Mouse (Mus musculus): Measurements from ENCODE around the gene Rcvrn.
A peak's percentile ranks its signal among the peaks of the same experiment; 100 is the strongest.

Rcvrn gene

GRCm38 (mm10) chr11:67694703-67695376, at the start of gene Rcvrn:
Rcvrn (plus strand) TSS chr11:67695326.
- DNase-seq (ENCODE audit: low spot score), result no peak

- DNase-seq (ENCODE audit: low spot score), result peak; percentile 6
Observed at GRCm38 (mm10) chr11:67647745-67648144, 47.4 kb upstream of the Rcvrn start.

GRCm38 (mm10) chr11:67648651-67649407, 46.3 kb upstream of the Rcvrn start:
- DNase-seq (ENCODE audit: low spot score), result no peak

DNA sequence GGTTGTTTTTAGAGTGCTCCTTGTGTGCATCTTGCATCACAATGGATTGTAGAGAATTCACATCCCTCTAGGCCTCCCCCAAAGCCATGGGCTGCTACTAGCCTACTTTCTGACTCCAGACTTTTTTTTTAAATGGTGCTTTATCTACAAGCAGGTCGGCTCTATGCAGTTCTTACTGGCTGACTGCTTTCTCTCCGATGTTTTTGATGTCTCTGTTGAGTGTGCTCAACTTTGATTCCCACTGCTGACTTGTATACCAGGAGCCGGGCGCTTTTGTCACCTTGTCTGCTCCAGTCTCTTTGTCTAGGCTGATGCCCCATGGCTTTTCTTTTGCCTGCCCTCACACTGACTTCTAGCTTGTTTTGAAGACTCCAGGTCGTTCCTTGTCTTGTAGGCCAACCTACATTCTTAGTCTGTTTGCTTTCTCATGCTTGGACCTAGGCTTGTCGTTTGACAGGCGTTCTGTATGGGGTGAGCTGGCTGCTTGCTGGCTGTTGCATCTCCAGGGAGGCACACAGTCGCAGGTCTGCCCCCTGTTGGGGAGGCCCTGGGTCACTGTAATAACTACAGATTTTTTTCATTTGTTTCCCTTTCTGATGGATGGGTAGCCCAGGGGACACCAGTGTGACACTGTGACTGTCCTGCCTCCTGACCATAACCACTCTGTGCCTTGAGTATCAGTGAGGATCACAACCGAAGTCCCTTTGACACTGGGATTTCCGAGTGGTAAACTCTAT, 45.0 kb upstream of the Rcvrn start:
- no peak for DNase-seq (ENCODE audit: low spot score)

GRCm38 (mm10) chr11:67651731-67652130, 43.4 kb upstream of the Rcvrn start:
- DNase-seq (ENCODE audit: low spot score), result no peak

- no peak for DNase-seq (ENCODE audit: low spot score)
Observed at GRCm38 (mm10) chr11:67652194-67652892, 42.8 kb upstream of the Rcvrn start.

GRCm38 (mm10) chr11:67652893-67653255, 42.3 kb upstream of the Rcvrn start:
- DNase-seq (ENCODE audit: low spot score), result no peak

GRCm38 (mm10) chr11:67653521-67654090, 41.5 kb upstream of the Rcvrn start:
- DNase-seq (ENCODE audit: low spot score), result no peak

- DNase-seq (ENCODE audit: low spot score), result no peak
Observed at GRCm38 (mm10) chr11:67654514-67654913, 40.6 kb upstream of the Rcvrn start.

- no peak for DNase-seq (ENCODE audit: low spot score)
Observed at GRCm38 (mm10) chr11:67655236-67655959, 39.7 kb upstream of the Rcvrn start.

DNA sequence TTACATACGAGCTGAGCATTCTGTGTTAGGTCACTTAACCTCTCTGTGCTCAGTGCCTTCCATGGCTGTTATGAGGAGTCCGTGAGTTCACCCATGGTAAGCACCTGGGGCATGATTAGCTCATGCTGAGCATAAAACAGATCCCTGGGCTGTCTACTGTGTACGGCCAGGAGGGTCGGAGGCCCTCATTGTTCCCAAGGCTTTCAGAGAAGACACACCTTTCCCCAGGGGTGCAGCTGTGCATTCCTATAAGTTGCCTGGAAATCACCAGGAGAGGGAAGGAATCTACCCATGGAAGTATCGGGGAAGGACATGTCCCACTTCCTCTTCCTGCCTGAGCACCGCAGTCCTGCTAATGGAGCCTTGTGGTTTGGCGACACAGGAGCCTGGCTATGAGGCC, 38.8 kb upstream of the Rcvrn start:
- no peak for DNase-seq (ENCODE audit: low spot score)

- DNase-seq (ENCODE audit: low spot score), result no peak
Observed at GRCm38 (mm10) chr11:67656811-67657210, 38.3 kb upstream of the Rcvrn start.

DNA sequence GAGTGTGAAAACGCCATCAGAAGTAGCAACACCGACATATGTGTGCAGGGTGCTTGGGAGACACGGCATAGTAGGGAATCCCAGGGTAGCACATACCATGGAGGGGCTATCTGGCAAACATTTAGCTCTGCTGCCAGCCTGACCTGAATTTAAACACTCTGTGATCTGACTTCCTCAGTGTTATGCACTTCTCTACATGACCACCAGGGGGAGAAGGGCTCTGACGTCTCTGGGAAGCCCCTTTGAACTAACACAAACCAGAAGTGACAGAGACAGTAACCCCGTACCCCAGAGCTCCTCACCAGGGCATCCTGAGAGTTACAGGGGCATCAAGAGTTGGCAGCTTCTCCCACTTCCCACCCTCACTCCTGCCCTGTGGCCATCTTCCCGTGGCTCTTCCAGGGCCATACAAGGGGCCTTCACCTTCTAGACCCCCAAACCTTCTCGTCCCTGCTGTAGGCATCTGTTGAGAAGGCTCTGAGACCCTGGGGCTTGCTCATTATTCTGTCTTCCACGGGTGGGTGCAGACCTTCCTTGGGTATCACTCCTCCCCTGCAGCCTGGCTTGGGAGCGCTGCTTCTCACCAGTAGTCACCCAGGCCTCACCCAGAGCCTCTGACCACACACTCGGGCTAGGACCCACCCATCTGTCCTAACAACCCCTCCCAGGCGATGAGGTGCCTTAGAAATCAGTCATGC, 37.3 kb upstream of the Rcvrn start:
- DNase-seq (ENCODE audit: low spot score), result no peak

- no peak for DNase-seq (ENCODE audit: low spot score)
Observed at GRCm38 (mm10) chr11:67661465-67661864, 33.7 kb upstream of the Rcvrn start.

GRCm38 (mm10) chr11:67663437-67663836, 31.7 kb upstream of the Rcvrn start:
- DNase-seq (ENCODE audit: low spot score), result no peak

DNA sequence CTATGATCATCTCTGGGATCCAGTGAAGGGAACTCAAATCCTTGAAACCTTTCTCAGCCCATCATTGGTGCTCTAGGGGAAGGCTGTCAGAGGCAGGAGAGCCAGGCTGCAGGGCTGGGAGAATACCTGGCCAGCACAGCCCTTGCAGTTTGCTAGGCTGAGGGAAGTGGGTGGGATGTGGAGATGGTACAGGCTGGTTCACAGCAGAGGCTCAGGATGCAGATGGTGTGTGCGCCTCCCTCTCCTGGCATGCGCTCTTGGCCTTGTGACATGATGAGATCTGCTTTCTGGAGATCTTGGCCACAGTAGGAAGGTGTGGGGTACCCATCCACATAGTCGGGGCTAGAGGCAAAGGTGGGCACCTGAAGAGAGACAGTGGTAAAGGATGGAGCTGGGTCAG, 30.9 kb upstream of the Rcvrn start:
- no peak for DNase-seq (ENCODE audit: low spot score)

- no peak for DNase-seq (ENCODE audit: low spot score)
Observed at GRCm38 (mm10) chr11:67664918-67665317, 30.2 kb upstream of the Rcvrn start.

GRCm38 (mm10) chr11:67666129-67666528, 29.0 kb upstream of the Rcvrn start:
- no peak for DNase-seq (ENCODE audit: low spot score)

GRCm38 (mm10) chr11:67667531-67668332, 27.4 kb upstream of the Rcvrn start:
- DNase-seq (ENCODE audit: low spot score), result no peak

GRCm38 (mm10) chr11:67668460-67669007, 26.6 kb upstream of the Rcvrn start:
- DNase-seq (ENCODE audit: low spot score), result no peak

Measured in spleen, adult 12 weeks (tissue).